Mouse (Mus musculus) embryonic facial prominence, embryonic 14.5 days (tissue): ENCODE measurements at regions not wholly inside any gene's neighbourhood (a gene's known extent, or its start where the extent isn't known, plus 50 kb on each side); places are given as distances from the start of the nearest gene placed in this dataset.

Experiments
- ATAC-seq: fragments of 200-750 bp; cut with Nextera tagmentation; 2 replicates; pipeline ENCODE4 v1.8.0; 2017; ENCODE audit warnings: low read depth, moderate number of reproducible peaks, moderate TSS enrichment
- DNase-seq: peaks from one replicate; pipeline ENCODE4 v3.0.0-alpha.2; 2015; ENCODE audit warnings: low spot score
- H3K27ac ChIP-seq: fragments of 300-500 bp; sonication (generic); replicated peaks from 2 replicates; pipeline ENCODE4 v1.5.1; 2014; ENCODE audit warnings: low read depth, mild to moderate bottlenecking, low read length, moderate library complexity
- H3K27me3 ChIP-seq: fragments of 300-500 bp; sonication (generic); replicated peaks from 2 replicates; pipeline ENCODE4 v1.6.1; 2014; ENCODE audit warnings: low read length; ENCODE audit not compliant: control insufficient read depth, insufficient read depth
- H3K36me3 ChIP-seq: fragments of 300-500 bp; sonication (generic); 2 replicates; pipeline ENCODE4 v1.6.1; 2014; ENCODE audit warnings: low read length, mixed read lengths; ENCODE audit not compliant: control insufficient read depth, insufficient read depth
- H3K4me1 ChIP-seq: fragments of 300-500 bp; sonication (generic); 2 replicates; pipeline ENCODE4 v1.6.1; 2014; ENCODE audit warnings: antibody characterized with exemption, low read length; ENCODE audit not compliant: control insufficient read depth, insufficient read depth
- H3K4me2 ChIP-seq: fragments of 300-500 bp; sonication (generic); 2 replicates; pipeline ENCODE4 v1.6.1; 2014; ENCODE audit warnings: low read depth, mild to moderate bottlenecking, low read length, moderate library complexity, mixed read lengths
- H3K4me3 ChIP-seq: fragments of 300-500 bp; sonication (generic); 2 replicates; pipeline ENCODE4 v1.5.1; 2014; ENCODE audit warnings: low read depth, mild to moderate bottlenecking, low read length
- H3K9ac ChIP-seq: fragments of 300-500 bp; sonication (generic); 2 replicates; pipeline ENCODE4 v1.6.1; 2014; ENCODE audit warnings: low read depth, mild to moderate bottlenecking, low read length, moderate library complexity, mixed read lengths
- H3K9me3 ChIP-seq: fragments of 300-500 bp; sonication (generic); 2 replicates; pipeline ENCODE4 v1.6.1; 2016; ENCODE audit warnings: low read length; ENCODE audit not compliant: control insufficient read depth
- WGBS: fragments of 180-500 bp; shearing (Covaris S2); extraction: QIAGEN DNeasy Blood & Tissue Kit; methylation state at CpG from one replicate; pipeline ENCODE4 v1.1.7; 2014; 5-methylcytosine and 5-hydroxymethylcytosine counted together

DNA sequence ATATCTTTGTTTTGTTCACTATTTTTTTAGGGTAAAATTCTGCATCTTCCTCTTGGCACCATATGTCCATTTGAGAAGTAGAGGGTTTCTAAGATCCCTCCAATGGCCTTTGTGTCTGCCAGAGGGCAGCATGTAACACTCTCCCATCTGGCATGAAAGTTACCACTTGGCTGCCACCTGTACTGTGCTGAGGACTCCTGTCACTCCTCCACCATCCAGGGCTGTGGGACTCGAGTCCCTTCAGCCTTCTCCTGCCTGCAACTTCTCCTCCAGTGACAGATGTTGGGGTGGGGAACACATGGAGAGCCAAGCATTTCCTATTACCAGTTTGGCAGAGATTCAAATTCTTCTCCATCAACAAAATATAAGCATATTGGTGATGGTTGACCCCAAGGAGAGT is 262.3 kb upstream of the Marcks start:
- H3K36me3 ChIP-seq = no peaks in the 10 kb centered on the region
- no peak overlapping the region for H3K9ac ChIP-seq
- H3K9me3 ChIP-seq = no peaks in the 10 kb centered on the region
- H3K4me2 ChIP-seq = no peak overlapping the region
- no peak overlapping the region for H3K4me3 ChIP-seq
- H3K27ac ChIP-seq = peak overlapping the region; percentile 4; the same call in 1 of the 2 replicates
- 13% methylated on average over 1 of the region's 1 CpGs for WGBS
- no peaks in the 10 kb centered on the region for H3K27me3 ChIP-seq
- ATAC-seq (peak; percentile 66; the same call in 1 of the 2 replicates), DNase-seq (peak; percentile 36)
- H3K4me1 ChIP-seq = peaks cover 24% of the 10 kb centered on the region

DNA sequence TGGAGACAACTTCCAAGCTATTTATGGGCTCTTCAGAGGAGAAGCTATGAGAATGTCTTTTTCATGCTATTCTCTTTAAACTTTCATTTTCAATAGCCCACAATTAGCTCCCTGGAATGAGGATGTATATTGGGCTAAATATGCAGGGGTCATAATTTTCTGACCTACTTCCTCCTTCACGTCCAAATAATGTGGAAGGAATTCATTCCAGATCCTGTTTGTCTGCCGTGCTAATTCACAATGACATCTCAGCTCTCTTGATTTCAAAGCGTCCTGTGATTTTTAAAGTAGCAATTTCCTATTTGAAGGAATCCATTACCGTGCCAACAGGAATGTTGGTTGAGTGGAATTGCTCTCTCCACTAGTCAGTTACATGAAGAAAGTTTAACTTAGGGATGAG is 261.7 kb upstream of the Marcks start:
- no peaks in the 10 kb centered on the region for H3K36me3 ChIP-seq
- peak overlapping the region; percentile 13; the same call in 1 of the 2 replicates for H3K4me2 ChIP-seq
- peak; percentile 82 for DNase-seq
- no peak for ATAC-seq
- peaks cover 24% of the 10 kb centered on the region for H3K4me1 ChIP-seq
- H3K9ac ChIP-seq = no peak overlapping the region
- WGBS = 5% methylated on average over 4 of the region's 4 CpGs
- H3K27ac ChIP-seq = 0 out of 2 replicates have a peak overlapping the region, but pooled peaks have one; percentile 4
- H3K27me3 ChIP-seq = no peaks in the 10 kb centered on the region
- H3K4me3 ChIP-seq = no peak overlapping the region
- no peaks in the 10 kb centered on the region for H3K9me3 ChIP-seq

DNA sequence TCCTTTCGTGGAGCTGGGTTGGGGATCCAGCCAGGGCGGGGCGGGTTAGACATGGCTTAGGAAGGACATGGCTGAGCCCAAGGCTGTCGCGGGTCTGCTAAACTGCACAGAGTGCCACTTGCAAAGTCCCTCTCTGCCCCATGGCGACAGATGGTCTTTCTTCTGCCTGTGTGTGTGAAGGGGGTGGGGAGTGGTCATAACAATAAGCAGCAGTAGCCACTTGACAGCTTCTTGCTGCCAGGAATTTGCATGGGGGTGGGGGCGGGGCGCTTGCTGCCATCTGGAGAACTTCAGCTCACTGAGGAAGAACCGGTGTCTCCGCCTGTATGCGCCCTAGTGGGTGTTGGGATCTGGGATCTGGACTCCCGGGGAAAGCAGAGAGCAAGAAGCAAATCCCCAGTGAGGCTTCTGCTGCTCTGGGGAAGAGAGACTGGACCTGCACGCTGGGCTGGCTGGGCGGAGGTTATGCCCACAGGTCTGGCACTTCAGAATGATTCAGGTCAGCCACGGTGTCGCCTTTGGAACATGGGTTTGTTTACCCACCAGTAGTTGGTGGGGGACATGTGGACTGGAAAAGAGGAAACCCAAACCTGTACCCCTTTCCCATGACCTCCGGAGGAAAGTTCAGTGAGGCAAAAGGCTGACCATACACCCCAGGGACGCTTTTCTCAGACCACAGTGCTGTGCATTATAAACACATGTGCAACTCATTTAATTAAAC is 258.7 kb upstream of the Marcks start:
- peak overlapping the region; percentile 68 for H3K4me2 ChIP-seq
- WGBS = 6% methylated on average over 18 of the region's 18 CpGs
- ATAC-seq = peak; percentile 93
- H3K27ac ChIP-seq = peak overlapping the region; percentile 65
- no peaks in the 10 kb centered on the region for H3K27me3 ChIP-seq
- H3K36me3 ChIP-seq = no peaks in the 10 kb centered on the region
- no peaks in the 10 kb centered on the region for H3K9me3 ChIP-seq
- peaks cover 24% of the 10 kb centered on the region for H3K4me1 ChIP-seq
- peak overlapping the region; percentile 54 for H3K9ac ChIP-seq
- DNase-seq = peak; percentile 91
- peak overlapping the region; percentile 29 for H3K4me3 ChIP-seq

DNA sequence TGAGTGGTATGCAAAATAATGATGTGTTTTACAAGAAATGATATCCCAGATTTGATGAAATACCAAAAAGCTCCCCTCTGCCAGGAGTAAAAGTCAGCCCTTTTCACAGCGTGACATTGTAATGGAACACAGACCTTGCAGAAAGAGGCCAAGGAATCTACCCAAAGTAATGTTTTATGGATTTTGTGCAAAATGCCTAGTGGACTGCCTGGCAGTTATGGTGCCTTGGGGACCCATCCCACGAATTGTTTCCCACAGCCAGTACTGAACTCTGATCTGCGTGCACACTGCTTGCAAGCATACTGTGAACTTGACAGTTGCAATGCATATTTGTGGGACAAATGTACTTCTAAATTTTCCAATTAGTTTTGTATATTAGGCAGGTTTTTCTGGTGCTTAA is 251.3 kb upstream of the Marcks start:
- peak; percentile 56 for DNase-seq

DNA sequence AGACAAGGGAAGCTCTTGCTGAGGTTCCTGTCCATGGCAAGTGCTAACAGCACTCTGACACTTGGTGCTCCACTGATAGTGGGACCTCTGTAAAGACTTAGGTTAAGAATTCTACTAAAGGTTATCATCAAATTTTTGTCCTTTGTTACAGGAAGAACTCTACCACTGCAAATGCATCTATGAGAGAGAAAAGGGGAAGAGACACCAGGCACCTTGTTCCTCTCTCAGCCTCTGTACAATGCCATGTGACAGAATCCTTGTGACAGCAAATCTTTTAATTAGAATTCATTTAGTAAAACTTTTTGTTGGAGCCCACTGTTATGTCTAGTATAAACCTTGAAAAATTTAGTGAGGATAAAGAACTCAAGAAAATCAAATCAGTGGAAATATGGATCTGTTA is 247.5 kb upstream of the Marcks start:
- H3K27me3 ChIP-seq = no peaks in the 10 kb centered on the region
- no peaks in the 10 kb centered on the region for H3K36me3 ChIP-seq
- peaks cover 3% of the 10 kb centered on the region; the same call in 1 of the 2 replicates for H3K4me1 ChIP-seq
- no peak overlapping the region for H3K27ac ChIP-seq
- no peak overlapping the region for H3K4me3 ChIP-seq
- H3K9ac ChIP-seq = no peak overlapping the region
- DNase-seq = no peak
- no peaks in the 10 kb centered on the region for H3K9me3 ChIP-seq
- no peak overlapping the region for H3K4me2 ChIP-seq
- ATAC-seq = no peak

More for the DNA sequence above, 251.3 kb upstream of the Marcks start:
- Histone ChIP-seq H3K9me3 (no peaks in the 10 kb centered on the region), H3K36me3 (no peaks in the 10 kb centered on the region), H3K4me1 (peaks cover 3% of the 10 kb centered on the region; the same call in 1 of the 2 replicates), H3K27me3 (no peaks in the 10 kb centered on the region), H3K4me2 (no peak overlapping the region), H3K4me3 (no peak overlapping the region), H3K9ac (no peak overlapping the region), H3K27ac (no peak overlapping the region)
- no peak for ATAC-seq
- WGBS = 53% methylated on average over 3 of the region's 3 CpGs

DNA sequence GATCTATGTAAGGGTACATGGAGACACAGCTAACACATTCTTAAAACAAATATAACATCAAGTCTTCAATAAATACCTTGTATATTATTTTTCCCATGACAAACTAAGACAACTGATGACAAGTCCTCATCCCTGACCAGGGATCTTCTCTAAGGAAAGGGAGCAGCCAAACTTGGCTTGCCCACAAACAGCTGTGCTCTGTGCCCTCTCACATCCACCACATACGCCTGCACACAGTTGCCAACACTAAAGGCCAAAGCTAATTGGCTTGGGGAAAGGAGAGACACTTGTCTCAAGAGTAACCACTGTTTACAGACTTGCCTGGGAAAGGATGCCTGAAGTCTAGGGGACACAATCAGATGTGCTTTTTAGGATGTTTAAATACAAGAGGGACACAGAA is 241.3 kb upstream of the Marcks start:
- Histone ChIP-seq H3K27me3 (no peaks in the 10 kb centered on the region), H3K27ac (no peak overlapping the region), H3K4me1 (no peaks in the 10 kb centered on the region), H3K4me2 (no peak overlapping the region), H3K4me3 (no peak overlapping the region), H3K9ac (no peak overlapping the region), H3K9me3 (no peaks in the 10 kb centered on the region), H3K36me3 (no peaks in the 10 kb centered on the region)
- WGBS = 61% methylated on average over 1 of the region's 1 CpGs
- ATAC-seq (no peak), DNase-seq (no peak)

DNA sequence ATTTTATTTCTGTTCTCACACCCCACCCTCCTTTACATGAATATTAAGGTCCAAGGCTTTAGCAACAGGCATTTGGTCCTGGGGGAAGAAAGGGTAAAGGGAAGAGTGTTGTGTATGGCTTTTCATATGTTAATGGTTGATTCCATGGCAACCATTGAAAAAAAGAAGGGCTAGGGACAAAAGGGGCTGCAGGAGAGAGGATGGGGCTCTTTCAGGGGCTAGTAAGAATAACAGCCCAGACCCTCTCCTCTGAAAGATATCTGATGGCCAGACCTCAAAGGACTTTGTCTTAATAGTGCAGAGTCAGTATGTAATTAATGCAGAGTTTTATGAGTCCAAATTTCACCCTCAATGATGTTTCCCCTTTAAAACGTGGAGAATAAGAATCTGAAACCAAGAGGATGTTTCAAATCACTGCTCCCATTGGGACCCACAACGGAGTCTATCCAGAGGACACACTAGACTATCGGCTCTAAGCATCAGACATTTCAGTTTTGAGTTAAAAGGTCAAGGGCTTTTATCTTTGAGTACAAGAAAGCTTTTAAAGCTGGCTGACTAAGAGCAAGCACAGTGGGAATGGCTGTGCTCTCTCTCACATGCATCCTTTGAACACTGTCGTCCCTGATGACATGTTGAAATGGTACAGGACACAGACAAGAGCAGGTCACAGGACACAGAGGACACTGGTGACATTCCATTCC is 239.4 kb upstream of the Marcks start:
- Histone ChIP-seq H3K27ac (no peak overlapping the region), H3K4me1 (no peaks in the 10 kb centered on the region), H3K4me2 (no peak overlapping the region), H3K9ac (no peak overlapping the region), H3K4me3 (no peak overlapping the region), H3K27me3 (no peaks in the 10 kb centered on the region), H3K9me3 (no peaks in the 10 kb centered on the region), H3K36me3 (no peaks in the 10 kb centered on the region)
- no peak for ATAC-seq
- WGBS = 18% methylated on average over 4 of the region's 4 CpGs
- DNase-seq = no peak

DNA sequence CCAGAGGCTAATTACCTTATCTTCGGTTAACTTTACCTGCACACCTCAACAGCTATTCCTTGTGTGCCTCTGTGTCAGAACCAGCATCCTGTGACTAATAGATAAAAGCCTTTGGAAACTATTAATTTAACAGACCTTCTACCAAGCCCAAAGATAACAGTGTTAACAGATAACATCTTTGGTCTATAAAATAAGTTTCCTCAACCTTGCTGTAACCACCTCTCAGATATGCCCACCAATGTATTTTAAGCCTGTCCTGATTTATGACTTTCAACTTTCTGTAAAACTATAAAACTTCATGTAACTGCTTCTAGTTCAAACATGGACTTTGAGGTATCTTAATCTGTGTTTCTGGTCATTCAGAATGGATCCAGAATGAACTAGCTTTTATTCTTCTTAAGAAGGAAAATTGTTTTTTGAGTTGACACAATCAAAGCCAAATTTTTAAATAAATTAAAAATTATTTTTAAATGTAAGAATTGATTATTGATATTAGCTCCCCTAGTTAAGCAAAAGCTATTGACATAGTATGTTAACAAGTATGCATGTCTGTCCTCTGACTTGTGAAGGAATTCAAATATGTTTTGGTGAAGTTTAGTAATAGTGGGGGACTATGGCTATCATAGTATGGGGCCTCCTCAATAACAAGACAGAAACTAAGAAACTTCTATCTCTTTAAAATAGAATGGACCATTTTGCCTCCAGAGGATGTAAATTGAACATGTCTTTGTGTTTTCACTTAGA is 238.7 kb upstream of the Marcks start:
- Histone ChIP-seq H3K4me1 (no peaks in the 10 kb centered on the region), H3K27me3 (no peaks in the 10 kb centered on the region), H3K36me3 (no peaks in the 10 kb centered on the region), H3K27ac (no peak overlapping the region), H3K4me3 (no peak overlapping the region), H3K9me3 (no peaks in the 10 kb centered on the region), H3K4me2 (no peak overlapping the region), H3K9ac (no peak overlapping the region)
- WGBS = 77% methylated on average over 1 of the region's 1 CpGs
- ATAC-seq (no peak), DNase-seq (no peak)
